Mouse (Mus musculus) MN1 (cell line): ENCODE data around the gene Pou3f1.
"Not testable (repeated sequence)": the region's sequence is repeated elsewhere in the genome, so short reads cannot be mapped to it uniquely, and the experiment has no call there.

Experiments
- DNase-seq: peaks from one replicate; pipeline ENCODE4 v3.0.0-alpha.2; 2016; ENCODE audit warnings: low spot score

The Pou3f1 gene

GRCm38 (mm10) chr4:124693135-124693894 is 36.7 kb downstream of the Pou3f1 start, which contains the start of gene Utp11:
Gene Utp11, minus strand, starts transcription at chr4:124693600.
- peak; percentile 94 for DNase-seq

- no peak for DNase-seq
Observed at GRCm38 (mm10) chr4:124694572-124694971, 38.0 kb downstream of the Pou3f1 start.

- no peak for DNase-seq
Observed at GRCm38 (mm10) chr4:124695786-124696516, 39.3 kb downstream of the Pou3f1 start.

- DNase-seq: no peak
Observed at GRCm38 (mm10) chr4:124699791-124700190, 43.2 kb downstream of the Pou3f1 start.

GRCm38 (mm10) chr4:124700248-124700971 is 43.8 kb downstream of the Pou3f1 start, which contains the start of gene Fhl3:
Gene Fhl3, plus strand, starts transcription at chr4:124700701.
- DNase-seq: peak; percentile 82

GRCm38 (mm10) chr4:124701052-124701845 is 44.6 kb downstream of the Pou3f1 start:
- DNase-seq: no peak

GRCm38 (mm10) chr4:124701916-124702315 is 45.3 kb downstream of the Pou3f1 start:
- no peak for DNase-seq

- DNase-seq: peak; percentile 61
Observed at GRCm38 (mm10) chr4:124703406-124703805, 46.8 kb downstream of the Pou3f1 start.

GRCm38 (mm10) chr4:124703881-124704796 is 47.5 kb downstream of the Pou3f1 start:
- no peak for DNase-seq

- DNase-seq: no peak
Observed at GRCm38 (mm10) chr4:124704797-124705474, 48.3 kb downstream of the Pou3f1 start.

- DNase-seq: no peak
Observed at GRCm38 (mm10) chr4:124705661-124706269, 49.2 kb downstream of the Pou3f1 start.

GRCm38 (mm10) chr4:124707381-124708199 is 51.0 kb downstream of the Pou3f1 start:
- not testable (repeated sequence) for DNase-seq

- not testable (repeated sequence) for DNase-seq
Observed at GRCm38 (mm10) chr4:124708200-124708517, 51.6 kb downstream of the Pou3f1 start.

- DNase-seq: peak; percentile 97
Observed at GRCm38 (mm10) chr4:124708518-124709477, 52.2 kb downstream of the Pou3f1 start.

- peak; percentile 59 for DNase-seq
Observed at GRCm38 (mm10) chr4:124709961-124710446, 53.4 kb downstream of the Pou3f1 start.
